Mouse (Mus musculus): ENCODE results near the gene Tbccd1. TPM values are rescaled to one million over a fixed set of nuclear protein-coding genes. Genes with fewer than 3 reads are reported as not detected.
"Not testable (repeated sequence)": the region's sequence is repeated elsewhere in the genome, so short reads cannot be mapped to it uniquely, and the experiment has no call there.

Tbccd1 gene
- polyA plus RNA-seq, 1 experiment from 2014 or later, result 33.6 TPM

GRCm38 (mm10) chr16:22782686-22783085 is 74.8 kb downstream of the Tbccd1 start:
- no peak for ATAC-seq (ENCODE audit: insufficient read depth)
- no peak overlapping the region for H3K4me2 ChIP-seq
- no peak overlapping the region for H3K27ac ChIP-seq (ENCODE audit: low read depth)
- H3K9ac ChIP-seq, result no peak overlapping the region
- no peak for TF ChIP-seq CTCF (IDR thresholded peaks at IDR 0.05; ENCODE audit: low read depth)
- H3K4me1 ChIP-seq (ENCODE audit: insufficient read depth), result no peaks in the 10 kb centered on the region
- 75% methylated on average over 5 of the region's 5 CpGs for WGBS
- no peak overlapping the region for H3K4me3 ChIP-seq (ENCODE audit: low read depth, low read length)
- H3K36me3 ChIP-seq (ENCODE audit: insufficient read depth), result no peaks in the 10 kb centered on the region
- H3K27me3 ChIP-seq (ENCODE audit: insufficient read depth, low read length), result no peaks in the 10 kb centered on the region
- DNase-seq, result no peak
- H3K9me3 ChIP-seq (ENCODE audit: low read depth, low read length), result no peaks in the 10 kb centered on the region

GRCm38 (mm10) chr16:22779228-22779835 is 78.1 kb downstream of the Tbccd1 start:
- WGBS, result 89% methylated on average over 3 of the region's 3 CpGs
- no peak for TF ChIP-seq CTCF (IDR thresholded peaks at IDR 0.05; ENCODE audit: low read depth)
- no peak overlapping the region for H3K9ac ChIP-seq
- DNase-seq, result no peak
- H3K4me2 ChIP-seq, result no peak overlapping the region
- no peaks in the 10 kb centered on the region for H3K9me3 ChIP-seq (ENCODE audit: low read depth, low read length)
- H3K36me3 ChIP-seq (ENCODE audit: insufficient read depth), result no peaks in the 10 kb centered on the region
- no peak overlapping the region for H3K27ac ChIP-seq (ENCODE audit: low read depth)
- H3K4me1 ChIP-seq (ENCODE audit: insufficient read depth), result no peaks in the 10 kb centered on the region
- H3K27me3 ChIP-seq (ENCODE audit: insufficient read depth, low read length), result no peaks in the 10 kb centered on the region
- no peak for ATAC-seq (ENCODE audit: insufficient read depth)
- no peak overlapping the region for H3K4me3 ChIP-seq (ENCODE audit: low read depth, low read length)

GRCm38 (mm10) chr16:22778296-22778695 is 79.2 kb downstream of the Tbccd1 start:
- H3K27ac ChIP-seq (ENCODE audit: low read depth); DNase-seq; ATAC-seq (ENCODE audit: insufficient read depth); H3K4me3 ChIP-seq (ENCODE audit: low read depth, low read length); H3K9ac ChIP-seq; H3K4me1 ChIP-seq (ENCODE audit: insufficient read depth); H3K4me2 ChIP-seq; H3K27me3 ChIP-seq (ENCODE audit: insufficient read depth, low read length); H3K36me3 ChIP-seq (ENCODE audit: insufficient read depth); H3K9me3 ChIP-seq (ENCODE audit: low read depth, low read length): not testable (repeated sequence)
- WGBS, result 82% methylated on average over 12 of the region's 12 CpGs

GRCm38 (mm10) chr16:22775471-22775985 is 81.9 kb downstream of the Tbccd1 start:
- Histone ChIP-seq H3K36me3 (ENCODE audit: insufficient read depth) (no peaks in the 10 kb centered on the region), H3K27ac (ENCODE audit: low read depth) (no peak overlapping the region), H3K4me3 (ENCODE audit: low read depth, low read length) (no peak overlapping the region), H3K9ac (no peak overlapping the region), H3K9me3 (ENCODE audit: low read depth, low read length) (no peaks in the 10 kb centered on the region), H3K4me1 (ENCODE audit: insufficient read depth) (no peaks in the 10 kb centered on the region), H3K27me3 (ENCODE audit: insufficient read depth, low read length) (no peaks in the 10 kb centered on the region), H3K4me2 (no peak overlapping the region)
- ATAC-seq (ENCODE audit: insufficient read depth) (no peak), DNase-seq (no peak)
- WGBS, result 73% methylated on average over 5 of the region's 5 CpGs
- TF ChIP-seq CTCF (IDR thresholded peaks at IDR 0.05; ENCODE audit: low read depth), result no peak

GRCm38 (mm10) chr16:22768661-22769060 is 88.8 kb downstream of the Tbccd1 start:
- Histone ChIP-seq H3K9me3 (ENCODE audit: low read depth, low read length) (no peaks in the 10 kb centered on the region), H3K9ac (no peak overlapping the region), H3K36me3 (ENCODE audit: insufficient read depth) (no peaks in the 10 kb centered on the region), H3K4me3 (ENCODE audit: low read depth, low read length) (no peak overlapping the region), H3K27ac (ENCODE audit: low read depth) (no peak overlapping the region), H3K27me3 (ENCODE audit: insufficient read depth, low read length) (no peaks in the 10 kb centered on the region), H3K4me1 (ENCODE audit: insufficient read depth) (no peaks in the 10 kb centered on the region), H3K4me2 (no peak overlapping the region)
- TF ChIP-seq CTCF (IDR thresholded peaks at IDR 0.05; ENCODE audit: low read depth), result no peak
- ATAC-seq (ENCODE audit: insufficient read depth) (no peak), DNase-seq (no peak)
- WGBS, result 57% methylated on average over 8 of the region's 8 CpGs

GRCm38 (mm10) chr16:22767405-22767804 is 90.1 kb downstream of the Tbccd1 start:
- no peaks in the 10 kb centered on the region for H3K9me3 ChIP-seq (ENCODE audit: low read depth, low read length)
- no peak for DNase-seq
- no peak for ATAC-seq (ENCODE audit: insufficient read depth)
- H3K4me3 ChIP-seq (ENCODE audit: low read depth, low read length), result no peak overlapping the region
- no peaks in the 10 kb centered on the region for H3K27me3 ChIP-seq (ENCODE audit: insufficient read depth, low read length)
- H3K9ac ChIP-seq, result no peak overlapping the region
- no peak overlapping the region for H3K4me2 ChIP-seq
- H3K27ac ChIP-seq (ENCODE audit: low read depth), result no peak overlapping the region
- no peaks in the 10 kb centered on the region for H3K4me1 ChIP-seq (ENCODE audit: insufficient read depth)
- no peak for TF ChIP-seq CTCF (IDR thresholded peaks at IDR 0.05; ENCODE audit: low read depth)
- H3K36me3 ChIP-seq (ENCODE audit: insufficient read depth), result no peaks in the 10 kb centered on the region
- 84% methylated on average over 3 of the region's 3 CpGs for WGBS

GRCm38 (mm10) chr16:22766738-22767211 is 90.7 kb downstream of the Tbccd1 start:
- Histone ChIP-seq H3K9me3 (ENCODE audit: low read depth, low read length) (no peaks in the 10 kb centered on the region), H3K4me1 (ENCODE audit: insufficient read depth) (no peaks in the 10 kb centered on the region), H3K27ac (ENCODE audit: low read depth) (no peak overlapping the region), H3K36me3 (ENCODE audit: insufficient read depth) (no peaks in the 10 kb centered on the region), H3K9ac (no peak overlapping the region), H3K4me3 (ENCODE audit: low read depth, low read length) (no peak overlapping the region), H3K27me3 (ENCODE audit: insufficient read depth, low read length) (no peaks in the 10 kb centered on the region), H3K4me2 (no peak overlapping the region)
- no peak for TF ChIP-seq CTCF (IDR thresholded peaks at IDR 0.05; ENCODE audit: low read depth)
- no peak for ATAC-seq (ENCODE audit: insufficient read depth)
- no peak for DNase-seq
- 67% methylated on average over 16 of the region's 16 CpGs for WGBS

All from lung, embryonic 14.5 days (tissue).